Mouse (Mus musculus): ENCODE results near the gene Armcx5. TPM values are rescaled to one million over a fixed set of nuclear protein-coding genes. Genes with fewer than 3 reads are reported as not detected.
"Not testable (repeated sequence)": the region's sequence is repeated elsewhere in the genome, so short reads cannot be mapped to it uniquely, and the experiment has no call there.

Armcx5 gene
- polyA plus RNA-seq (2015; fragmentation: Nextera tagmentation; extraction: Ambion mirVana) = 14.0 and 14.5 TPM in 2 replicates

- H3K9ac ChIP-seq = peak within 1 kb of the TSS; percentile 77
- 24% methylated on average over 48 of the region's 48 CpGs for WGBS
- H3K4me1 ChIP-seq = 0 out of 2 replicates have a peak, but pooled peaks cover 3% of the 10 kb centered on the region
- H3K27ac ChIP-seq = peak within 1 kb of the TSS; percentile 81
- peak; percentile 86 for ATAC-seq (ENCODE audit: insufficient number of reproducible peaks, insufficient read depth, low FRiP score, low TSS enrichment, low read depth)
- no peaks in the 10 kb centered on the region for H3K9me3 ChIP-seq
- peaks cover 18% of the 10 kb centered on the region for H3K27me3 ChIP-seq
- H3K4me2 ChIP-seq = peak within 1 kb of the TSS; percentile 59
- no peaks in the 10 kb centered on the region; the same call in 1 of the 2 replicates for H3K36me3 ChIP-seq
- peak within 1 kb of the TSS; percentile 60 for H3K4me3 ChIP-seq
These were observed at the start of gene Armcx5, which contains the start of gene Gprasp1 for GRCm38 (mm10) chrX:135742304-135743055. Armcx5 (plus strand) TSS chrX:135742733. Gprasp1 (plus strand) TSS chrX:135742733.

- Histone ChIP-seq H3K9me3 (no peaks in the 10 kb centered on the region), H3K4me3 (no peak within 1 kb of the TSS), H3K27me3 (peaks cover 10% of the 10 kb centered on the region), H3K9ac (no peak within 1 kb of the TSS), H3K4me1 (no peaks in the 10 kb centered on the region), H3K4me2 (no peak within 1 kb of the TSS), H3K27ac (no peak within 1 kb of the TSS), H3K36me3 (no peaks in the 10 kb centered on the region)
- 64% methylated on average over 1 of the region's 1 CpGs for WGBS
- ATAC-seq (ENCODE audit: insufficient number of reproducible peaks, insufficient read depth, low FRiP score, low TSS enrichment, low read depth) = no peak
These were observed 48.9 kb upstream of the Armcx5 start, which contains the start of gene Tcp11x2 for GRCm38 (mm10) chrX:135693633-135694032. Tcp11x2 (minus strand) TSS chrX:135693790.

GRCm38 (mm10) chrX:135703111-135703510 lies 39.4 kb upstream of the Armcx5 start:
- no peak overlapping the region for H3K27ac ChIP-seq
- H3K4me3 ChIP-seq = no peak overlapping the region
- 86% methylated on average over 1 of the region's 1 CpGs for WGBS
- no peaks in the 10 kb centered on the region for H3K4me1 ChIP-seq
- no peak overlapping the region for H3K9ac ChIP-seq
- H3K36me3 ChIP-seq = no peaks in the 10 kb centered on the region
- no peaks in the 10 kb centered on the region for H3K9me3 ChIP-seq
- ATAC-seq (ENCODE audit: insufficient number of reproducible peaks, insufficient read depth, low FRiP score, low TSS enrichment, low read depth) = no peak
- no peaks in the 10 kb centered on the region for H3K27me3 ChIP-seq
- H3K4me2 ChIP-seq = no peak overlapping the region

GRCm38 (mm10) chrX:135704349-135704748 lies 38.2 kb upstream of the Armcx5 start:
- Histone ChIP-seq H3K4me2 (no peak overlapping the region), H3K4me1 (no peaks in the 10 kb centered on the region), H3K4me3 (no peak overlapping the region), H3K27me3 (no peaks in the 10 kb centered on the region), H3K9me3 (no peaks in the 10 kb centered on the region), H3K27ac (no peak overlapping the region), H3K36me3 (no peaks in the 10 kb centered on the region), H3K9ac (no peak overlapping the region)
- WGBS = 51% methylated on average over 2 of the region's 2 CpGs
- no peak for ATAC-seq (ENCODE audit: insufficient number of reproducible peaks, insufficient read depth, low FRiP score, low TSS enrichment, low read depth)

- Histone ChIP-seq H3K9ac (no peak overlapping the region), H3K4me3 (no peak overlapping the region), H3K4me2 (no peak overlapping the region), H3K9me3 (no peaks in the 10 kb centered on the region), H3K27me3 (no peaks in the 10 kb centered on the region; the same call in 1 of the 2 replicates), H3K36me3 (no peaks in the 10 kb centered on the region), H3K27ac (no peak overlapping the region), H3K4me1 (no peaks in the 10 kb centered on the region)
- WGBS = 79% methylated on average over 2 of the region's 2 CpGs
- no peak for ATAC-seq (ENCODE audit: insufficient number of reproducible peaks, insufficient read depth, low FRiP score, low TSS enrichment, low read depth)
These were observed 29.7 kb upstream of the Armcx5 start for GRCm38 (mm10) chrX:135712845-135713244.

GRCm38 (mm10) chrX:135725161-135725560 lies 17.4 kb upstream of the Armcx5 start, which contains the start of gene Tmsb15a:
Tmsb15a (minus strand) TSS chrX:135725261.
- Histone ChIP-seq H3K36me3 (no peaks in the 10 kb centered on the region), H3K4me2 (no peak within 1 kb of the TSS), H3K27ac (no peak within 1 kb of the TSS), H3K4me1 (no peaks in the 10 kb centered on the region), H3K9me3 (no peaks in the 10 kb centered on the region), H3K9ac (no peak within 1 kb of the TSS), H3K27me3 (peaks cover 30% of the 10 kb centered on the region), H3K4me3 (no peak within 1 kb of the TSS)
- WGBS = 79% methylated on average over 10 of the region's 10 CpGs
- no peak for ATAC-seq (ENCODE audit: insufficient number of reproducible peaks, insufficient read depth, low FRiP score, low TSS enrichment, low read depth)

- Histone ChIP-seq H3K27me3 (peaks cover 25% of the 10 kb centered on the region), H3K9me3 (no peaks in the 10 kb centered on the region), H3K36me3 (no peaks in the 10 kb centered on the region), H3K4me2 (no peak overlapping the region), H3K4me1 (0 out of 2 replicates have a peak, but pooled peaks cover 3% of the 10 kb centered on the region), H3K9ac (no peak overlapping the region), H3K27ac (no peak overlapping the region), H3K4me3 (no peak overlapping the region)
- 97% methylated on average over 2 of the region's 2 CpGs for WGBS
- no peak for ATAC-seq (ENCODE audit: insufficient number of reproducible peaks, insufficient read depth, low FRiP score, low TSS enrichment, low read depth)
These were observed 3.6 kb upstream of the Armcx5 start for GRCm38 (mm10) chrX:135738730-135739520.

GRCm38 (mm10) chrX:135743056-135743355 lies 473 bp downstream of the Armcx5 start:
- ATAC-seq (ENCODE audit: insufficient number of reproducible peaks, insufficient read depth, low FRiP score, low TSS enrichment, low read depth) = no peak
- 0 out of 2 replicates have a peak overlapping the region, but pooled peaks have one; percentile 28 for H3K27ac ChIP-seq
- H3K27me3 ChIP-seq = peaks cover 21% of the 10 kb centered on the region
- H3K4me2 ChIP-seq = peak overlapping the region; percentile 59
- no peaks in the 10 kb centered on the region for H3K9me3 ChIP-seq
- 31% methylated on average over 7 of the region's 7 CpGs for WGBS
- no peaks in the 10 kb centered on the region; the same call in 1 of the 2 replicates for H3K36me3 ChIP-seq
- peak overlapping the region; percentile 60 for H3K4me3 ChIP-seq
- peak overlapping the region; percentile 77 for H3K9ac ChIP-seq
- 0 out of 2 replicates have a peak, but pooled peaks cover 3% of the 10 kb centered on the region for H3K4me1 ChIP-seq

- not testable (repeated sequence) for ATAC-seq (ENCODE audit: insufficient number of reproducible peaks, insufficient read depth, low FRiP score, low TSS enrichment, low read depth); H3K36me3 ChIP-seq; H3K9me3 ChIP-seq; H3K4me2 ChIP-seq; H3K4me3 ChIP-seq; H3K9ac ChIP-seq; H3K27ac ChIP-seq; H3K4me1 ChIP-seq
- peaks cover 16% of the 10 kb centered on the region for H3K27me3 ChIP-seq
- 89% methylated on average over 3 of the region's 3 CpGs for WGBS
These were observed 2.8 kb downstream of the Armcx5 start for GRCm38 (mm10) chrX:135745376-135745775.

- WGBS = 3% methylated on average over 2 of the region's 2 CpGs
- 0 out of 2 replicates have a peak, but pooled peaks cover under 1% of the 10 kb centered on the region for H3K27me3 ChIP-seq
- no peaks in the 10 kb centered on the region for H3K4me1 ChIP-seq
- no peak overlapping the region for H3K4me2 ChIP-seq
- no peaks in the 10 kb centered on the region for H3K9me3 ChIP-seq
- H3K4me3 ChIP-seq = no peak overlapping the region
- H3K36me3 ChIP-seq = no peaks in the 10 kb centered on the region
- no peak overlapping the region for H3K9ac ChIP-seq
- no peak for ATAC-seq (ENCODE audit: insufficient number of reproducible peaks, insufficient read depth, low FRiP score, low TSS enrichment, low read depth)
- no peak overlapping the region for H3K27ac ChIP-seq
These were observed 10.3 kb downstream of the Armcx5 start for GRCm38 (mm10) chrX:135752832-135753231.

GRCm38 (mm10) chrX:135761707-135762106 lies 19.2 kb downstream of the Armcx5 start:
- Histone ChIP-seq H3K9me3 (no peaks in the 10 kb centered on the region), H3K4me3 (no peak overlapping the region), H3K4me2 (no peak overlapping the region), H3K9ac (no peak overlapping the region), H3K36me3 (peaks cover 12% of the 10 kb centered on the region; the same call in 1 of the 2 replicates), H3K27me3 (no peaks in the 10 kb centered on the region; the same call in 1 of the 2 replicates), H3K4me1 (no peaks in the 10 kb centered on the region), H3K27ac (no peak overlapping the region)
- no peak for ATAC-seq (ENCODE audit: insufficient number of reproducible peaks, insufficient read depth, low FRiP score, low TSS enrichment, low read depth)
